Mouse (Mus musculus) G1E-ER4 (cell line): ENCODE results near the gene Capn1. TPM values are rescaled to one million over a fixed set of nuclear protein-coding genes. Genes with fewer than 3 reads are reported as not detected.
A peak's percentile ranks its signal among the peaks of the same experiment; 100 is the strongest.

Source experiments
- GATA1 ChIP-seq: IDR thresholded peaks from one replicate; pipeline ENCODE4 v1.8.0; 2012; ENCODE audit warnings: low read length, inconsistent platforms
- polyA plus RNA-seq: library from polyadenylated mRNA; stranded (reverse); fragments of >175 nt; gene quantifications from 2 replicates; pipeline ENCODE4 v1.2.3, GENCODE M21; 2012

Gene Capn1
- polyA plus RNA-seq, 1 experiment = 83.7 TPM

DNA sequence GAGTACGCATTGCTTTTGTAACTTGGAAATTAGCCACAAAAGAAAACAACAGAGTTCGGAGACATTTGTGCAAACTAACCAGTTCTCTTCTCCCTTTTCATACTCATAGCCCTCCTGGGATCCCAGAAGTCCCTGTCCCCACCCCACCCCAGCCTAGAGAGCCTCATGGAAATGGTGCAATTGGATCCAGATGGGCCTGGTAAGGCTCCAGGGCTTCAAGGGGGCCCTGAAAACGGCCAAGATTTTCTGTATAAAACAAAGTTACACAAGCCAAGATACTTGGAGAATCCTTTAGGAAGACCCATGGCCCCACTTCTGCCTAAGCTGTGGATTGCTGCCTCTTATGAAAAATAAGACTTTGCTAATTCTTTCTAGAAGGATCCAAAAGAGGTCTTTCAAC lies 38.0 kb downstream of the Capn1 start:
- no peak for TF ChIP-seq GATA1

DNA sequence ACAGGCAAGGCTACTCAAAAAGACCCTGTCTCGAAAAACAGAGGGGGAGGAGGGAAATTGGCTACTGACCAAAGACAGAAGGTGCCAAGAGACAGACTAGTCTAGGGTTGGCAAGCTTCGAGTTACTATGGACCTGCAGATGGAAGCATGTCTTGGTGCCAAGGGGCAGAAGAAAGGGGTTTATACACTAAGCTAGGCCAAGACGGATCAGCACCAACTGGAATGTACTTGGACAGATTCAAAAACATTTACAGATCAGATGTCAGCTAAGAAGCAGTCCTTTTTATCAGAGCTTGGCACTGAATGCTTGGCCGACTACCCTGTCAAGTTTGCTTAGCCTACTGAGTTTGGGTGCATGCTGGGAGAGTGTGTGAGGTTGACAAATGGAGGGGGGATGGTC lies 40.0 kb downstream of the Capn1 start:
- TF ChIP-seq GATA1 = no peak

DNA sequence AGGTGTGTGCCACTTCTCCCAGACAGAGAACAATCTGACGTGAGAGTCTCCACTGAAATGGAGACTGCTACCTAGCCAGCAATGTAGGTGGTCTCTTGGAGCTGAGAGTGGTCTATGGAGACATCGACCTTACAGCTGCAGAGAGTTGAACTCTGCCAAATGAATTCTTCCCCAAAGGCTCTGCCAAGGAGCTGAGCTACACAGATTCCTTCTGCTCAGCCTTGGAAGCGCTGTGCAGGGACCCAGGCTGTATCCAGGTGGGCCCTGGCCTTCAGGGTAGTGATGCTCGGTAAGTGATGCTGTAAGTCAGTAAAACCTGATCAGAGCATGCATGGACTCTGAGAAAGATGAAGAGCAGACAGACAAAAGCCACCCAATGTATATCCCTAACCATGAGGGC lies 40.6 kb downstream of the Capn1 start:
- TF ChIP-seq GATA1 = no peak

- peak; percentile 88 for TF ChIP-seq GATA1
Observed at GRCm38 (mm10) chr19:5967664-5968063, 48.0 kb downstream of the Capn1 start.

DNA sequence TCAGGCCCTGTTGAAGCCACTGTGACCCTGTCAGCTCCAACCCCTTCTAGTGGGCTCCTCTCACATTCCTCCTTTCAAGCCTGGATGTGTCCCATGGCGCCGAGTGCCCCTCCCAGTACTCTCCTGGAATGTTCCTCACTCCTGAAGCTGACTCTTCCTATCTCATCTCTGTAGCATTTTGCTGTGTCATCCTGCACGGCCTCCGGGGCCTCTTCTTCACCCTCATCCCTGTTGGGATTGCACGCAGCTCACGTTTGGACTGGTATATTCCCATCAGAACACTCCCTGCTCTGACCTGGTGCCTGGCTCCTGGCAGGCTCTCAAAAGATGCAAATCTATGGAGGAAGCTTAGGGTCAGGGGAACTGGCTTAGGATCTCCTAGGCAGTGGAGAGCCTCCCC lies 48.9 kb downstream of the Capn1 start:
- no peak for TF ChIP-seq GATA1

- TF ChIP-seq GATA1 = no peak
Observed at GRCm38 (mm10) chr19:5965910-5966309, 49.8 kb downstream of the Capn1 start.

GRCm38 (mm10) chr19:5965280-5965679 lies 50.4 kb downstream of the Capn1 start:
- TF ChIP-seq GATA1 = no peak

- TF ChIP-seq GATA1 = no peak
Observed at GRCm38 (mm10) chr19:5964804-5965203, 50.9 kb downstream of the Capn1 start.

GRCm38 (mm10) chr19:5963883-5964562 lies 51.7 kb downstream of the Capn1 start, which contains the start of gene Pola2:
TSS of gene Pola2 (minus strand) at chr19:5964202.
- TF ChIP-seq GATA1 = no peak

- TF ChIP-seq GATA1 = no peak
Observed at GRCm38 (mm10) chr19:5962651-5963050, 53.0 kb downstream of the Capn1 start.

DNA sequence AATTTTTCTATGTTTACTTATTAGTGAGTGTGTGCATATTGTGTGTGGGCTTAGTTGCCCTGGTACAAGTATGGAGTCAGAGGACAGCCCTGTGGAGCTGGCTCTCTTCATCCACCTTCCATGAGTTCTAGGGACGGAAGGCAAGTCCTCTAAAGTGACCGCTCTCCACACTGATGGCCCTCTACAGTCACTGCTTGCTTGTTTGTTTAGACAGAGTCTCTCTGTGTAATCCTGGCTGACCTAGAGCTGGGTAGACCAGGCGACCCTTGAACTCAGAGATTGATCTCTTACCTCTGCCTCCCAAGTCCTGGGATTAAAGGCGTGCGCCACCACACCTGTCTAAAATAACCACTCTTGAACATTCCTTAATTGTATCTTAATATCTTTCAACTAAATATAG lies 58.3 kb downstream of the Capn1 start:
- TF ChIP-seq GATA1 = no peak

DNA sequence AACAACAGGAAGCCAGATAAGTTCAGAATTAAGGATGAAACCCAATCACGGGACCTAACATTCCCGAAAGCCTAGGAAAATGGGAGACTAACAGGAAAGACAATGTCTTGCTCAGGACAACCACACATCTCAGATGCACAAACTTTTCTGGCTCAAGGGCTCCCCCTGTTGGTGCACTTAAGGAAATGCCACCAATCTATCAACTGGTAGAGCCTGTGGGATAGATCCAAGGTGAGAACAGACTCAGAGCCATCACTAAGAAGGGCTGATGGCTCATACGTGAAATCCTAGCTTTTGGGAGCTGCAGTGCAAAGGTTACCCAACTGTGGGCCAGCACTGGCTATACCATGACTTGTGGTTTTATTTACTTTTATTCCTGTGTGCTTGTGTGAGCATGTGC lies 59.0 kb downstream of the Capn1 start:
- no peak for TF ChIP-seq GATA1

DNA sequence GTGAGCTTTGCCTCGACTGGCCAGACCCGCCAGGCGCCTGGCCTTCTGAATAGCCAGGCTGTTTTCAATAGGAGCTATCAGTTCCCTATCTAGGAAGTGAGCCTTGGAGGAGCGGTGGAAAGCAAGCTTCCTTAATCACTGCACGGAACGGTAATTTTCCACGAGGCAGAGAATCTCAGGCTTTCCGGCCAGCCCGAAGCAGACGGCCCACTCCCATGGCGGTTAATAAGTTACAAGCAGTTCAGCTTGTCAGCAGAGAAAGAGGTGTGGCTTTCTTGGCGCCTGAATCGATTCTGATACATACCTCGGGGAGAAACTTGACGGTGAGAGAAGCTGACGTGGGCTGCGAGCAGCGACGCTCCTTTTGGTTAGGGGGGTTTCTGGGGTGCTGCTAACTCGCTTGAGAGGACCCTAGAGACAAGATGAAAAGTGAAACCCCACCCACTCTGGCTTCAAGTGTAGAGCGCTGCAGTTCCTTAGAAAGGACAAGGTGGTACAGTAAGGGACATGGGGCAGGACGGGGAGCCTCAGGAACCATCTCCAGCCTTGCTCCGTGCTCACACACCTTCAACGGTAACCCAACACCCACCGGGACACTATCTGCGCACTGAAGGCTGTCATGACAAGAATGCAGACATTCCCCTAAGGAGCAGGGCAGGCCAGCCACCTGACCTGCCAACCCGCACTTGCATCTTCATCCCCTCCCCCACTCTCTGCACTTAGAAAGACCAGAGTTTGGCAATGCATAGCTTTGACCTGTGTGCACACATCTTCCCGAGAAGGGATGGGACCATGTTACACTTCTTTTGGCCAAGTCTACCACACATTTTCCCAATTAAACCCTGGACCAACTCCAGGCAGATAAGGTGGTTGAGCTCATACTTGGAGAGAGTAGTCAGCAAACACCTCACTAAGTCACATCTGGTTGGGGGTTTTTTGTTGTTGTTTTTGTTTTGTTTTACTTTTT lies 59.7 kb downstream of the Capn1 start:
- TF ChIP-seq GATA1 = no peak

- no peak for TF ChIP-seq GATA1
Observed at GRCm38 (mm10) chr19:5954936-5955335, 60.8 kb downstream of the Capn1 start.

- no peak for TF ChIP-seq GATA1
Observed at GRCm38 (mm10) chr19:5954031-5954710, 61.5 kb downstream of the Capn1 start.

- TF ChIP-seq GATA1 = no peak
Observed at GRCm38 (mm10) chr19:5953201-5953770, 62.4 kb downstream of the Capn1 start.
